ENCODE assay signal across 10 mouse cellular contexts in the genomic region with DNA sequence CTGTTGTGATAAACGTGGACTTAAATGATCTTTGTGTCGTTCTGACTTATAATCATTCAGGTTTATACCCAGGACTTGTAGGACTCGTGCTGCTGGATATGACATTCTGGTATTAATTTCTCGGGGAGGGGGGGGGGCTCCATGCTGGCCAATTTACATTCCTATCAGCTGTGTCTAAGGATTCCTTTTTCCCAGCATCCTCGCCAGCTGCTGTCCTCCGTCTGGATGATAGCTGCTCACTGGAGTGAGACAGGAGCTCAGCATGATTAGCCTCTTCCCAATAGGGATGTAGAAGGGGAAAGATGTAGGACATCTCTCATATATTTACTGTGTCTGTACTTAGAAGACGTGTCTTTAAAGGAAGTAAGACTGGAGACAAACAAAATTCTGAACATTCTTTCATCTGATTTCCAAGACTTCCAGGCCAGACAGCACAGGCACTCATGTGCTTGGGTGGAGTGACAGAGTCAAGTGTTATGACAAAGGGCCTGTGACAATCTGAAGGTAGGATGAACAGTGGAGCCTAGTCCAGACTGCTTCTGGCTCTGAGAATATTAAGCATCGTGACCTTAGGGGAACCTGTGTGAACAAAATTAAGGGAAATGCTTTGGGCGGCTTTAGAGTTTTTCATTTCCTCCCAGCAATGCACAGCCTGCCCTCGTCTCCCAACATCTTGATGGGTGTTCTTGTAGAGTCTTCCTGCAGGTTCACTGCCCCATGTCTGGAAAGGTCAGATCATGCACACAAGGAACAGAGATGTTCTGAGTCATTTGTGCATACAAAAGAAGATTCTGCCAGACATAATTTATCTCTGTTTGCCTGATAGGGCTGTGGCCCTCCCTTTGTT.
A peak's percentile ranks its signal among the peaks of the same experiment; 100 is the strongest.
DNase-seq lines count a peak whose midpoint lies in the region; ATAC-seq and TF ChIP-seq lines count a peak whose summit lies in the region.
"Had no signal": no experiment of that assay in that cellular context is flagged by ENCODE, and none has a peak within 500 bp of the region (broad histone marks: within the 10 kb centered on the region; RNA-seq: fewer than 3 reads in every experiment).

No protein-coding gene starts in this region.

- WGBS in heart, embryonic 10.5 days, result 40% methylated on average over 10 of the region's 10 CpGs
- WGBS in hindbrain, embryonic 13.5 days, result 38% methylated on average over 10 of the region's 10 CpGs

- H3K9ac ChIP-seq in hindbrain, embryonic 13.5 days, result no peak overlapping the region
- H3K9ac ChIP-seq: embryonic facial prominence, embryonic 13.5 days had no signal

- DNase-seq in heart, embryonic 10.5 days (ENCODE audit: low spot score), result no peak
- DNase-seq in heart, postnatal 36 days, result no peak
- DNase-seq in thymus, postnatal 10 days (ENCODE audit: low spot score in 2 of 2), result no peak
- DNase-seq in urinary bladder, postnatal 36 days (ENCODE audit: low spot score in 2 of 2), result no peak

- intact Hi-C loops in heart, postnatal 36 days (cut with DNase I), result no loop called here

- no peaks in the 10 kb centered on the region for H3K27me3 ChIP-seq in heart, embryonic 10.5 days (ENCODE audit: insufficient read depth, poor library complexity, severe bottlenecking)
- no peaks in the 10 kb centered on the region for H3K27me3 ChIP-seq in C2C12 (ENCODE audit: control insufficient read depth, insufficient read depth, insufficient read length)
- H3K27me3 ChIP-seq in hindbrain, embryonic 13.5 days, result no peaks in the 10 kb centered on the region
- H3K27me3 ChIP-seq: CH12.LX had no signal

- H3K27ac ChIP-seq in heart, embryonic 10.5 days, result peak overlapping the region; percentile 76
- peak overlapping the region; percentile 76 for H3K27ac ChIP-seq in hindbrain, embryonic 13.5 days
- H3K27ac ChIP-seq: embryonic facial prominence, embryonic 13.5 days had no signal

- no peak overlapping the region for H3ac ChIP-seq in C2C12 (ENCODE audit: control insufficient read depth, insufficient read length, low read depth)

- TF ChIP-seq CTCF in C2C12 (IDR thresholded peaks at IDR 0.05; ENCODE audit: control insufficient read depth, insufficient read depth, insufficient read length), result no peak

- ATAC-seq in hindbrain, embryonic 13.5 days (ENCODE audit: low FRiP score), result peak; percentile 76
- peak; percentile 22 for ATAC-seq in megakaryocyte-erythroid progenitor cell, adult 5-6 weeks (replicated peaks; ENCODE audit: low FRiP score, low TSS enrichment, poor library complexity, severe bottlenecking)
- ATAC-seq in frontal cortex, adult (ENCODE audit: low TSS enrichment), result no peak

- H3K79me3 ChIP-seq in C2C12 (ENCODE audit: low read depth), result no peaks in the 10 kb centered on the region

- peaks cover 30% of the 10 kb centered on the region for H3K4me1 ChIP-seq in heart, embryonic 10.5 days
- peaks cover 21% of the 10 kb centered on the region for H3K4me1 ChIP-seq in hindbrain, embryonic 13.5 days (replicated peaks)

- H3K36me3 ChIP-seq in heart, embryonic 10.5 days, result no peaks in the 10 kb centered on the region
- H3K36me3 ChIP-seq in C2C12 (ENCODE audit: control insufficient read depth, insufficient read depth), result no peaks in the 10 kb centered on the region
- no peaks in the 10 kb centered on the region for H3K36me3 ChIP-seq in hindbrain, embryonic 13.5 days
- H3K36me3 ChIP-seq: embryonic facial prominence, embryonic 13.5 days had no signal

- H3K4me2 ChIP-seq in hindbrain, embryonic 13.5 days, result no peak overlapping the region
- H3K4me2 ChIP-seq: embryonic facial prominence, embryonic 13.5 days had no signal

- H3K79me2 ChIP-seq in C2C12 (ENCODE audit: control insufficient read depth, insufficient read depth), result no peaks in the 10 kb centered on the region

- peak overlapping the region; percentile 8; the same call in 1 of the 2 replicates for H3K4me3 ChIP-seq in heart, embryonic 10.5 days
- no peak overlapping the region for H3K4me3 ChIP-seq in C2C12 (ENCODE audit: insufficient read depth, poor library complexity, severe bottlenecking)
- no peak overlapping the region for H3K4me3 ChIP-seq in hindbrain, embryonic 13.5 days
- H3K4me3 ChIP-seq: embryonic facial prominence, embryonic 13.5 days had no signal

- no peaks in the 10 kb centered on the region for H3K9me3 ChIP-seq in heart, embryonic 10.5 days
- H3K9me3 ChIP-seq in hindbrain, embryonic 13.5 days, result no peaks in the 10 kb centered on the region
- H3K9me3 ChIP-seq: embryonic facial prominence, embryonic 13.5 days had no signal

TF ChIP-seq in C2C12, 6 proteins besides CTCF, POLR2A, EP300 and RAD21:
- no peak for TF ChIP-seq FOSL1 (IDR thresholded peaks at IDR 0.05; ENCODE audit: insufficient read depth, low read length, poor library complexity, severe bottlenecking)
- no peak for TF ChIP-seq MYOG (IDR thresholded peaks at IDR 0.05; ENCODE audit: control insufficient read depth, extremely low read depth, insufficient read length)
- peak; percentile 92 for TF ChIP-seq MYOD1 (IDR thresholded peaks at IDR 0.05; ENCODE audit: control insufficient read depth, insufficient read length, low read depth)
